Mouse (Mus musculus) heart, adult 2 months (tissue): ENCODE data around the gene Hipk2.

Experiments used
- CTCF ChIP-seq: fragments of 200-600 bp; IDR thresholded peaks from 2 replicates; pipeline ENCODE4 v1.8.1; 2022; ENCODE audit warnings: antibody characterized with exemption, mild to moderate bottlenecking, moderate library complexity
- EP300 ChIP-seq: fragments of 200-500 bp; IDR thresholded peaks from 2 replicates; pipeline ENCODE4 v1.6.1; 2011; ENCODE audit warnings: low read depth, low read length, control low read depth; ENCODE audit not compliant: insufficient read depth

DNA sequence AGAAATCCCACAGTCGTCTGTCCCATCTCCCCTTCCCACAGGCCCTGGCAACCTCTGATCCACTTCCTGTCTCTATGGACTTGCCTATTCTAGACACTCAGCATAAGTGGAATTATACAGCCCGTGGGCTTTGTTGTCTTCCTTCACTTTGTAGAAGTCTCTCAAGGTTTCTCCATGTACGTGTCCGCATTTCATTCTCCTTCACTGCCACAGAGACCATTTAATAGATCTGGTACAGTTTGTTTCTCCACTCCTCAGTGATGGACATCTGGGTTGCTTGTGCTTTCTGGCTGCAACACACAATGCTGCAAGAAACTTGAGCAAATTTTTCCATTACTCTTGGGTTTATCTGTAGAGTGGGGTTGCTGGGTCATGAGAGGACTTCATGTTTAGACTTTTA lies 36.1 kb downstream of the Hipk2 start:
- no peak for TF ChIP-seq CTCF
- no peak for TF ChIP-seq EP300
